Mouse (Mus musculus): ENCODE results near the gene Pax2.

DNA sequence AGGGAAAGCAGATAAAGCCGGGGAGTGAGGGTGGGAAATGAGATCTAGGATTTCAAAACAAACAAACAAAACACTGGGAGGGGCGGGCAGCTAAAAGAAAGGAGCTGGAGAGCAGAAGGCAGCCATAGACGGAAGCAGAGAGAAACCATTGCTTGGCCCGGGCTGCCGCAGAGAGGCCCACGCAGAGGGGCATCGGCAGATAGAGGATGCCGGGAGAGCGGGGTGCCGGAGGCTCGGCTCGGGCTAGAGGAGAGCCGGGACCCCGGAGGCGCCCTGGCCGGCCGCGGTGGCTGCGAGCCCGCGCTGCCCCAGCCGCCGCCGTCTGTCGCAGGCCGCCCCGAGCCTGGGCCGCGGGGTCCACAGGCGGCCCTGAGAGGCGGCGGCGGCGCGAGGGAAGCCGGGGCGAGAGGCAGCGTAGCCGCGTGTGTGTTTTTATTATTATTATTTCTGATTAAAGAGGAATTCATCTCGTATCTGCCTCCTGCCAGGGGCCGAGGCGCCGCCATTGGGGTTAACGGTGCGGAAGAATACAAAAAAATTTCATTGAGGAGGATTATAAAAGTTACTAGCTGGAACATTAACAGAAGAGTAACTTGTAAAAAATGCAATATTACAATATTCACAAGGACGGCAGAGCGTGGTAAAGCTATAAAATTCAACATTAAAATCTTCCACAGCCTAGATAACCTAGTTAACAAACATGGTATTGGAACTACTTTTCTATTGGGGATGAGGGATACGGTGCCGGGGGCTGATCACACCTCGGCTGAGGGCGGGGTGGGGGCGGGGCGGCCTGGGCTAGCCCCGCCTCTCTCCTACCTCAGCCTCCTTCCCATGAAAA is 29.7 kb upstream of the Pax2 start:
- TF ChIP-seq CTCF (IDR thresholded peaks at IDR 0.05) (no peak), EP300 (IDR thresholded peaks at IDR 0.05) (no peak)
